Mouse (Mus musculus) midbrain, embryonic 16.5 days (tissue): Measurements from ENCODE around the gene Cops4. TPM values are rescaled to one million over a fixed set of nuclear protein-coding genes. Genes with fewer than 3 reads are reported as not detected.
A peak's percentile ranks its signal among the peaks of the same experiment; 100 is the strongest.

Source experiments
- ATAC-seq: fragments of 200-750 bp; cut with Nextera tagmentation; 2 replicates; pipeline ENCODE4 v1.8.0; 2017; ENCODE audit warnings: moderate TSS enrichment
- H3K27ac ChIP-seq: fragments of 300-500 bp; sonication (generic); 2 replicates; pipeline ENCODE4 v1.5.1; 2014; ENCODE audit warnings: mild to moderate bottlenecking, low read length, mixed read lengths
- H3K27me3 ChIP-seq: fragments of 300-500 bp; sonication (generic); 2 replicates; pipeline ENCODE4 v1.6.1; 2014; ENCODE audit warnings: low read depth, low read length, mixed read lengths; ENCODE audit not compliant: control insufficient read depth, insufficient read depth
- H3K36me3 ChIP-seq: fragments of 300-500 bp; sonication (generic); 2 replicates; pipeline ENCODE4 v1.6.1; 2014; ENCODE audit warnings: mild to moderate bottlenecking, low read length, moderate library complexity, mixed read lengths; ENCODE audit not compliant: control insufficient read depth, insufficient read depth
- H3K4me1 ChIP-seq: fragments of 300-500 bp; sonication (generic); 2 replicates; pipeline ENCODE4 v1.6.1; 2014; ENCODE audit warnings: mild to moderate bottlenecking, low read length, mixed read lengths; ENCODE audit not compliant: control insufficient read depth, insufficient read depth
- H3K4me2 ChIP-seq: fragments of 300-500 bp; sonication (generic); 2 replicates; pipeline ENCODE4 v1.6.1; 2014; ENCODE audit warnings: mild to moderate bottlenecking, low read length, mixed read lengths
- H3K4me3 ChIP-seq: fragments of 300-500 bp; sonication (generic); 2 replicates; pipeline ENCODE4 v1.5.1; 2014; ENCODE audit warnings: low read depth, mild to moderate bottlenecking, low read length, moderate library complexity, mixed read lengths
- H3K9ac ChIP-seq: fragments of 300-500 bp; sonication (generic); 2 replicates; pipeline ENCODE4 v1.6.1; 2014; ENCODE audit warnings: low read depth, low read length, mixed read lengths
- H3K9me3 ChIP-seq: fragments of 300-500 bp; sonication (generic); replicated peaks from 2 replicates; pipeline ENCODE4 v1.6.1; 2014; ENCODE audit warnings: mild to moderate bottlenecking, low read length, mixed read lengths; ENCODE audit not compliant: control insufficient read depth, poor library complexity, severe bottlenecking
- whole genome bisulfite sequencing: fragments of 180-500 bp; shearing (Covaris S2); extraction: QIAGEN DNeasy Blood & Tissue Kit; methylation state at CpG from one replicate; pipeline ENCODE4 v1.1.7; 2014; 5-methylcytosine and 5-hydroxymethylcytosine counted together
- microRNA-seq: library from miRNA; unstranded; fragments of <30 nt; microRNA quantifications from one replicate; pipeline ENCODE4, GENCODE M21; 2017
- polyA plus RNA-seq: library from polyadenylated mRNA; unstranded; fragments of >200 nt; fragmentation: Nextera tagmentation; extraction: Ambion mirVana; gene quantifications from 2 replicates; pipeline ENCODE4 v1.2.1, GENCODE M21; 2015

The Cops4 gene
- polyA plus RNA-seq, 1 experiment from 2014 or later = 177 TPM

DNA sequence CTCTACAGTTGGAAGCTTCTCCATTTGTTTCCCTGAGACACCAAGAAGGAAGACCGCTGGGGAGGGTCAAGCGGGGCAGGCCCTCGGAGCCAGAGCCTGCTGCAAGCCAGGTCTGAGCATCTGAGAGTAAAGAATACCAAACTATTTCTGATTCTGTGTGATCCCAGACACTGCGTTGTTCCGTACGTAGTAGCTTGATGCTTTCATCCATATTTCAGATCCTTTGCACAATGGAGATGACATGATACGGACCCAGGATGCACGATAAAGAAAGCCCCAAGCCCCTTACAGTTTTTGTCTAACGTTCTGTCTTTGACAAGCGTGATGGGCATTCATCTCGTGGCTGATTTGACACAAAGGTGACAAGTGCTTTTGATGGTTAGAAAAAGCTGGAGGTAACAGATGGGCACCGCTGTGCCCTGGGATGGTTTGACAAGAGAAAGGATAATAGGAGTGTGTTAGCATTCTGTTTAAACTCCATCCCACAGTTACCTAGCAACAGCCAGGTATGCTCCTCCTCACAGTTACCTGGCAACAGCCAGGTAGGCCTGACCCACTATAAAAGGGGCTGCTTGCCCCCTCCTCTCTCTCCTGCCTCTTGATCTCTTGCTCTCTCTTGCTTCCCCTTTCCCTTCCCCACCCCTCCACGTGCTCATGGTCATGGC lies 76.8 kb downstream of the Cops4 start:
- H3K4me1 ChIP-seq = no peaks in the 10 kb centered on the region
- H3K36me3 ChIP-seq = no peaks in the 10 kb centered on the region
- no peaks in the 10 kb centered on the region for H3K27me3 ChIP-seq
- H3K4me2 ChIP-seq = no peak overlapping the region
- peak; percentile 92 for ATAC-seq
- peak overlapping the region; percentile 64 for H3K27ac ChIP-seq
- H3K9me3 ChIP-seq = no peaks in the 10 kb centered on the region; the same call in 1 of the 2 replicates
- H3K9ac ChIP-seq = no peak overlapping the region
- H3K4me3 ChIP-seq = no peak overlapping the region
- 69% methylated on average over 13 of the region's 13 CpGs for WGBS

DNA sequence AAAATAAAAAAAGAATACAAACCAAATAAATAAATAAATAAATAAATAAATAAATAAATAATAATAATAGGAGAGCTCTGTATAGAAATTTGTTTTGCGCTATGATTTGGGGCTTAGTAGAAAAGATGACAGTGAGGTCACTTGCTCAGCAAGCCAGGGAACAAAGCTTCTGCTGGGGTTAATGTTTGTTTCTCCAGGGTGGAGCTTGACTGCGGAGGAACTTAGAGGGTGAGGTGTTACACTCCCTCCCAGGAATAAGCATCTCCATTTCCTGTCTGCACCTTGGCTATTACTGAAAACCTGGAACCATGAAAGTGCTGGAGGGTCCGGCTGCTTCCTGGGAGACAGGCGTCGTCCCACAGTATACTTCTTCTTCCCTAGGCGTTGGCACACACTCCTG lies 77.9 kb downstream of the Cops4 start:
- Histone ChIP-seq H3K4me2 (no peak overlapping the region), H3K4me1 (no peaks in the 10 kb centered on the region), H3K9ac (no peak overlapping the region), H3K9me3 (no peaks in the 10 kb centered on the region; the same call in 1 of the 2 replicates), H3K4me3 (no peak overlapping the region), H3K27ac (no peak overlapping the region), H3K27me3 (no peaks in the 10 kb centered on the region), H3K36me3 (no peaks in the 10 kb centered on the region)
- WGBS = 92% methylated on average over 6 of the region's 6 CpGs
- no peak for ATAC-seq

Small RNA genes within 50 kb of the gene (microRNA-seq; reads per million reads assigned to microRNA genes)
- not detected for gene Gm23222

Other genes starting within 250 kb of the Cops4 start
- 91.0 and 92.6 TPM in 2 replicates for gene Sec31a, start 102.1 kb upstream of the Cops4 start, polyA plus RNA-seq
- 7.9 and 8.3 TPM in 2 replicates for gene Lin54, start 17.7 kb upstream of the Cops4 start, polyA plus RNA-seq
- gene Plac8, start 53.9 kb downstream of the Cops4 start, polyA plus RNA-seq = 0.50 and 0.51 TPM in 2 replicates
- 46.1 and 48.2 TPM in 2 replicates for gene Coq2, start 156.8 kb downstream of the Cops4 start, polyA plus RNA-seq
- 0.24 and 0.27 TPM in 2 replicates for gene Hpse, start 201.4 kb downstream of the Cops4 start, polyA plus RNA-seq